Mouse (Mus musculus): ENCODE data around the gene Gpr3.

DNA sequence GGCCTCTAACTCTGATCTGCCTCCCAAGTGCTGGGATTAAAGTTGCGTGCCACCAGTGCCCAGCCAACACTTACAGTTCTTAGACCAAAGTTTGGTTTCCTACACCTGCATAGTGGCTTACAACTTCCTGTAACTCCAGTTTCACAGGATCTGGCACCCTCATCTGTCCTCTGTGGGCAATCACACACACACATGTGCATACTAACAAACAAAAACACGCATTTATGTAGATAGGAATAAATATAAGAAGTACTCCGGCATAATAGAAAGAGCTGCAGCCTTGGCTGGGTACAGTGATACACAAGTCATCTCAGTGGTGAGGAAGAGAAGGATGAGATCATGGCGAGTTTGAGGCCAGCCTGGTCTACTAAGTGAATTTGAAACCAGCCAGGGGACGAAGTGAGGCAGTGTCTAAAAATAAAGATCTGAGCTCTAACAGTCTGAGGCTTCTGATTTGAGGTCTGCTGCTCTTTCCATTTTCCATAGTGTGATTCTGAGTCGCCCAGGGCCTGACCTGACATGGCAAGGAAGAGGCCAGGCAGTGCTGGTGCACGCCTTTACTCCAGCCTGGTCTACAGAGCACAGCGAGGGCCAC is 29.8 kb downstream of the Gpr3 start:
- TF ChIP-seq CTCF (IDR thresholded peaks at IDR 0.05; ENCODE audit: low read depth, low read length) (no peak), EP300 (IDR thresholded peaks at IDR 0.05; ENCODE audit: insufficient read depth, low read depth, low read length) (no peak), POLR2A (IDR thresholded peaks at IDR 0.05; ENCODE audit: insufficient read depth, low read length) (no peak)

Data from ES-Bruce4 (cell line).